Mouse (Mus musculus): ENCODE data around the gene Atxn2. TPM values are rescaled to one million over a fixed set of nuclear protein-coding genes. Genes with fewer than 3 reads are reported as not detected.
A peak's percentile ranks its signal among the peaks of the same experiment; 100 is the strongest.
"Not testable (repeated sequence)": the region's sequence is repeated elsewhere in the genome, so short reads cannot be mapped to it uniquely, and the experiment has no call there.

The Atxn2 gene
- polyA plus RNA-seq, 1 experiment from 2014 or later: 100 TPM

DNA sequence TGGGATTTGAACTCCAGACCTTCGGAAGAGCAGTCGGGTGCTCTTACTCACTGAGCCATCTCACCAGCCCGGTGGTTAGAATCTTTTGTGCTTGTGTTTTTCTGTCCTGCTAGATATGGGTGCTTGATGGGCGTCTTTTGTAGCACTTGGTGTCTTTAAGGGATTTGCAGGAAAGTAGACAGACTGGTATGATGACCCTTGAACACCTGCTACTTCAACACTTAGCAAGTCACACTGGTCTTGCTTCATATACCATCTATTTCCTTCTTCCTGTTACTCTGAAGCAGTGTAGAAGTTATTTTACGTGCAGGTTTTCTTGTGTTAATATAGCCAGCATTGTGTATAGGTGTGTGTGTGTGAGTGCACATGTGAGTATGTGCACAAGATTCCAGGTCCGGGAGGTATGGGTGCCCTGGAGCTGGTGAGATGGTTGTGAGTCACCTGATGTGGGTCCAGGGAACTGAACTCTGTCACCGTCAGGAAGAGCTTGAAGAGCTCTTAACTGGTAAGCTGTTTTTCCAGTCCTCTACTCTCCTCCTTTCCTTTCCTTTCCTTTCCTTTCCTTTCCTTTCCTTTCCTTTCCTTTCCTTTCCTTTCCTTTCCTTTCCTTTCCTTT lies 27.5 kb downstream of the Atxn2 start:
- H3K4me3 ChIP-seq (replicated peaks): no peak overlapping the region
- H3K4me1 ChIP-seq: no peaks in the 10 kb centered on the region
- no peak overlapping the region for H3K4me2 ChIP-seq
- H3K27me3 ChIP-seq (replicated peaks): no peaks in the 10 kb centered on the region
- ATAC-seq (ENCODE audit: low FRiP score): no peak
- 94% methylated on average over 7 of the region's 7 CpGs for WGBS
- H3K9me3 ChIP-seq (replicated peaks): no peaks in the 10 kb centered on the region
- no peak overlapping the region for H3K27ac ChIP-seq (replicated peaks)
- no peaks in the 10 kb centered on the region for H3K36me3 ChIP-seq
- no peak overlapping the region for H3K9ac ChIP-seq (replicated peaks)

DNA sequence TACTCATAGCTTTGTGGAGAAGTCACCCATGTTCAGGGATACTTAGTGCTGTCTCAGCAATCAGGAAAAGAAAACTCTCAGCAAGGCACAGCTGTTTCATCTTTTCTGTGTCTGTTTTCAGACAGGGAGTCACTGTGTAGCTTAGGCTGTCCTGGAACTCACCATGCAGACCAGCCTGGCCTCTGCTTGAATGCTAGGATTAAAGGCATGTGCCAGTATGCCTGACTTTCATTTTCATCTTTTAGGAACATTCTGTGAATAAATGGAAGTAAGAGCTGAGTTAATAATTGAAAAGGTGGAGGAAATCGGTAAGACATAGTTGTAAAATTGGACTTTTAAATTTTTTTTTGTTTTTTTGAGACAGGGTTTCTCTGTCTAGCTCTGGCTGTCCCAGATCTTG lies 29.4 kb downstream of the Atxn2 start:
- H3K27me3 ChIP-seq (replicated peaks): no peaks in the 10 kb centered on the region
- no peak overlapping the region for H3K4me3 ChIP-seq (replicated peaks)
- 95% methylated on average over 1 of the region's 1 CpGs for WGBS
- no peak overlapping the region for H3K9ac ChIP-seq (replicated peaks)
- no peak overlapping the region for H3K27ac ChIP-seq (replicated peaks)
- no peaks in the 10 kb centered on the region for H3K9me3 ChIP-seq (replicated peaks)
- no peak overlapping the region for H3K4me2 ChIP-seq
- no peaks in the 10 kb centered on the region for H3K36me3 ChIP-seq
- H3K4me1 ChIP-seq: no peaks in the 10 kb centered on the region
- no peak for ATAC-seq (ENCODE audit: low FRiP score)

DNA sequence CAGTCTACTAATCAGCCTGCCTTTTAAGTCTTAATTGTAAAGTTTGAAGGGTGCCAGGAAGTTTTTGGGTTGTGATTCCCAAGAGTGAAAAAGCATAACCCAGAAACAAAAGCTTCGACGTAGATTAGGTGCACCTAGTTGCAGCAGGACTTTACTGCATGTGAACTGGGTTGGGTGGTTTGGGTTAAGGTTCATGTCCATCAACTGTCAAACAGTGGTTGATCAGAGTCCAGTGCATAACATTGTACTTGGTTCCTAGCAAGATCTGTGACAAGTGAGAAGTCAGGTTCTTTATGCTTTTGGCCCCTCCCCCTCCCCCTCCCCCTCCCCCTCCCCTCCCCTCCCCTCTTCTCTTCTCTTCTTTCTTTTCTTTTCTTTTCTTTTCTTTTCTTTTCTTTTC lies 31.8 kb downstream of the Atxn2 start:
- H3K4me2 ChIP-seq: no peak overlapping the region
- H3K36me3 ChIP-seq: 0 out of 2 replicates have a peak, but pooled peaks cover 7% of the 10 kb centered on the region
- ATAC-seq (ENCODE audit: low FRiP score): no peak
- no peak overlapping the region for H3K4me3 ChIP-seq (replicated peaks)
- no peak overlapping the region for H3K27ac ChIP-seq (replicated peaks)
- H3K27me3 ChIP-seq (replicated peaks): no peaks in the 10 kb centered on the region
- no peaks in the 10 kb centered on the region for H3K4me1 ChIP-seq
- WGBS: 91% methylated on average over 2 of the region's 2 CpGs
- no peak overlapping the region for H3K9ac ChIP-seq (replicated peaks)
- H3K9me3 ChIP-seq (replicated peaks): no peaks in the 10 kb centered on the region

DNA sequence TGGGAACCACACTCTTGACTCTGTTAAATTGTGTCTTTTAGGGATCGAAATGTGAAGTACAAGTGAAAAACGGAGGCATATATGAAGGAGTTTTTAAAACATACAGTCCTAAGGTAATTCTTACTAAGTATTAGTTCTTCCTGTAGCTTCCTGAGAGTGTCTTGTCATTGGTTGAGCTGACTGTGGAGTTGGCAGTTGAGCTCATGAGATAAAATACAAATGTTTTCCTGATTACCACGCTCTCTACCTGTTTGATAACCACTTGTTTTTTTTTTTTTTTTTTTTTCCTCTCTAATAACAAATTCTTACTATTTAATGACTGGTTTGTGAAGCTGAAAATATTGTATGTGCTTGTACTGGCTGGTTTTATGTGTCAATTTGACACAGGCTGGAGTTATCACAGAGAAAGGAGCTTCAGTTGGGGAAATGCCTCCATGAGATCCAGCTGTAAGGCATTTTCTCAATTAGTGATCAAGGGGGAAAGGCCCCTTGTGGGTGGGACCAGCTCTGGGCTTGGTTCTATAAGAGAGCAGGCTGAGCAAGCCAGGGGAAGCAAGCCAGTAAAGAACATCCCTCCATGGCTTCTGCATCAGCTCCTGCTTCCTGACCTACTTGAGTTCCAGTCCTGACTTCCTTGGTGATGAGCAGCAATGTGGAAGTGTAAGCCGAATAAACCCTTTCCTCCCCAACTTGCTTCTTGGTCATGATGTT lies 36.9 kb downstream of the Atxn2 start:
- not testable (repeated sequence) for H3K9ac ChIP-seq (replicated peaks); H3K4me3 ChIP-seq (replicated peaks); H3K9me3 ChIP-seq (replicated peaks); H3K4me1 ChIP-seq; H3K27ac ChIP-seq (replicated peaks); H3K27me3 ChIP-seq (replicated peaks); H3K4me2 ChIP-seq; ATAC-seq (ENCODE audit: low FRiP score)
- WGBS: 96% methylated on average over 4 of the region's 4 CpGs
- peaks cover 14% of the 10 kb centered on the region for H3K36me3 ChIP-seq

DNA sequence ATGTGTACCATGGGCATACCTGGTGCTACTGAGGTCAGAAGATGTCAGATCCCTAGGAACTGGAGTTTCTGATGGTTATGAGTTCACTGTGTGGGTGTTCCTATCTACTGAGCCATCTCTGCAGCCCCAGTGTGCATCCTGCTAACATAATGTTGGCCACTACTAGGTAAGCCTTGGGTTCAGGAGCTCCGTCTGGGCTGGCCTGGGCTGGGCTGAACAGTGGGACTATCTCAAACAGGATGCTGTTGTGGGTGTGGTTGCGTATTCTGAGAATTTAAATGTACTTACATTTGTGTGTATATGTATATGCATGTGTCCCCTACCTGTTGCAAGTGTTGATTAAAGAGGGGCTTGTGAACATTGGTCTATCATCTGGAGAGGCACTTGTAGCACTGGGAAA lies 38.5 kb downstream of the Atxn2 start:
- Histone ChIP-seq H3K9me3 (replicated peaks) (no peaks in the 10 kb centered on the region), H3K4me1 (no peaks in the 10 kb centered on the region), H3K4me3 (replicated peaks) (no peak overlapping the region), H3K27me3 (replicated peaks) (no peaks in the 10 kb centered on the region), H3K27ac (replicated peaks) (no peak overlapping the region), H3K36me3 (peaks cover 21% of the 10 kb centered on the region), H3K4me2 (no peak overlapping the region), H3K9ac (replicated peaks) (no peak overlapping the region)
- no peak for ATAC-seq (ENCODE audit: low FRiP score)
- 90% methylated on average over 2 of the region's 2 CpGs for WGBS

DNA sequence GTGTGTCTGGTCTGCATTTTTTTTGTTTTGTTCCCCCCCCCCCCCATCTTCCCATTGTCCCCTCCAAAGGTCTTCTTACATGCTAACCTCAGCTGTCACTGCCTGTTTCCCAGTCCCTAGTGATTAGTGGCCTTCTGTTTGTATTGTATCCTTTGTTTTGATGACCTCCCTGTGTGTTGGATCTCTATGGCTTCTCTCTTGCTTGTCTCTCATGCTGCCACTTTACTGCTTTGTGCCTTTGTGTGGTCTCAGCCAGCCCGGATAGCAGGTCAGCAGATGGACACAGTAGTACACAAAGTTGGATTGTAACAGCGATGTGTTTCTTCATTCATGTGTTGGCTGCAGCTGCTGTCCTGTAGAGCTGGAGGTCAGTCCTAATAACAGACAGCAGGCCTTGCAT lies 46.8 kb downstream of the Atxn2 start:
- 7% methylated on average over 2 of the region's 2 CpGs for WGBS
- no peak overlapping the region for H3K9ac ChIP-seq (replicated peaks)
- peaks cover 7% of the 10 kb centered on the region for H3K36me3 ChIP-seq
- no peaks in the 10 kb centered on the region for H3K27me3 ChIP-seq (replicated peaks)
- H3K4me3 ChIP-seq (replicated peaks): no peak overlapping the region
- peaks cover 19% of the 10 kb centered on the region for H3K4me1 ChIP-seq
- no peaks in the 10 kb centered on the region for H3K9me3 ChIP-seq (replicated peaks)
- no peak for ATAC-seq (ENCODE audit: low FRiP score)
- no peak overlapping the region for H3K4me2 ChIP-seq
- peak overlapping the region; percentile 11; the same call in 1 of the 2 replicates for H3K27ac ChIP-seq (replicated peaks)

DNA sequence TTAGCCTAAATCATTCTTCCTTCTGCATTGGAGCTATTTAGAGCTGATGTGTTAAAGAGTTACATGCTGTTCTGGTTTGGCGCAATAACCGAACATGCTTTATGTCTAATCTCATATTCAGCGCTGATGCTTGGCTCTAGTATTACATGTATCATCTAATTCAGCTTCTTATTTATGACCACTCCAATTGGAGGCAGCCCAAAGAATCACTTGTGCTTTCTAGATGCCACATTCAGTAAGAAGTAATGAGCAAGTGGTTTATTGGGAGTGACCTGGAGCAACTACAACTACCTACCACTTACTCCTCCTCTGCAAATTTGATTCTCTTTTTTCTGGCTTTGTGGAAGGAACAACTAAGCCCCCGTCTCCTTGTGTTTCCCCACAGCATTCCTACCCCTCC lies 47.2 kb downstream of the Atxn2 start:
- 55% methylated on average over 4 of the region's 4 CpGs for WGBS
- Histone ChIP-seq H3K9me3 (replicated peaks) (no peaks in the 10 kb centered on the region), H3K36me3 (peaks cover 3% of the 10 kb centered on the region), H3K27me3 (replicated peaks) (no peaks in the 10 kb centered on the region), H3K9ac (replicated peaks) (no peak overlapping the region), H3K4me3 (replicated peaks) (no peak overlapping the region), H3K27ac (replicated peaks) (peak overlapping the region; percentile 11; the same call in 1 of the 2 replicates), H3K4me1 (peaks cover 19% of the 10 kb centered on the region), H3K4me2 (no peak overlapping the region)
- ATAC-seq (ENCODE audit: low FRiP score): no peak

DNA sequence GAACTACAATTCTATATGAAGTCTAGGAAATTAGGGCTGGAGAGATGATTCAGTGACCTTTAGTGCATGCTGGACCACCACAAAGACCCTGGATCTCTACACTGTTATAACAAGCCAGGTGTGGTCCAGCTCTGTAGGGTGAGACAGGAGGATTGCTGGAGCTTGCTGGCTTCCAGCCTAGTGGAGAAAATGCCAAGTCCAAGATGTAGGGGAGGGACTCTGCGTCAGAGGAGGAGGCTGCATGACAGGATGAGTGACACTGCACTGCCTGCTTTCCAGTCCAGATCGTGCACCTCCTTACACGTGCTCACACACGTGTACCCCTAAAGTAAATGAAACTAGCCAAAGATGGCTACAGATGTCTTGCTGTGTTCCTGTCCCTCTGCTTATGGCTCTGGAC lies 48.8 kb downstream of the Atxn2 start:
- no peak overlapping the region for H3K4me3 ChIP-seq (replicated peaks)
- H3K27ac ChIP-seq (replicated peaks): no peak overlapping the region
- H3K9me3 ChIP-seq (replicated peaks): no peaks in the 10 kb centered on the region
- H3K36me3 ChIP-seq: no peaks in the 10 kb centered on the region
- no peak for ATAC-seq (ENCODE audit: low FRiP score)
- no peak overlapping the region for H3K4me2 ChIP-seq
- H3K9ac ChIP-seq (replicated peaks): no peak overlapping the region
- peaks cover 19% of the 10 kb centered on the region for H3K4me1 ChIP-seq
- 85% methylated on average over 4 of the region's 4 CpGs for WGBS
- no peaks in the 10 kb centered on the region for H3K27me3 ChIP-seq (replicated peaks)

DNA sequence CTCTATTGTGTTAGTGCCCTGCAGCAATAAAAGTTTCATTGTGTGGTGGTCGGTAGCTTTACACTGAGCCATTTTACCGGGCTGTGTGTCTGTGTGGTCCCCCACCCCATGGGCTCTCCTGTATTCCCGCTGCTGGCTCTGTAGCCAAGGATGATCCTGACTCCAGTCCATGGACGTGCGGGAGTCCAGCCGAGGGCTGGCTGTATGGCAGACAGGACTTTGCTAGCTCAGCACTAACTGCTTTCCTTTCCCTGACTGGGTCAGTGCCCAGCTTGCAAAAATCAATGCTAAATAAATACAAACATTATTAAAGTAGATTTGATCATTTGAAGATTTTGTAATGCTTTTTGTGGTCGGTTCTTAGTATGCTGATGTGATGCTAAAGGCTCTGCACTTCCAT lies 50.3 kb downstream of the Atxn2 start:
- no peak for ATAC-seq (ENCODE audit: low FRiP score)
- Histone ChIP-seq H3K9me3 (replicated peaks) (no peaks in the 10 kb centered on the region), H3K9ac (replicated peaks) (no peak overlapping the region), H3K4me3 (replicated peaks) (no peak overlapping the region), H3K4me1 (peaks cover 23% of the 10 kb centered on the region), H3K27ac (replicated peaks) (no peak overlapping the region), H3K36me3 (no peaks in the 10 kb centered on the region), H3K27me3 (replicated peaks) (no peaks in the 10 kb centered on the region), H3K4me2 (no peak overlapping the region)
- WGBS: 34% methylated on average over 7 of the region's 7 CpGs

DNA sequence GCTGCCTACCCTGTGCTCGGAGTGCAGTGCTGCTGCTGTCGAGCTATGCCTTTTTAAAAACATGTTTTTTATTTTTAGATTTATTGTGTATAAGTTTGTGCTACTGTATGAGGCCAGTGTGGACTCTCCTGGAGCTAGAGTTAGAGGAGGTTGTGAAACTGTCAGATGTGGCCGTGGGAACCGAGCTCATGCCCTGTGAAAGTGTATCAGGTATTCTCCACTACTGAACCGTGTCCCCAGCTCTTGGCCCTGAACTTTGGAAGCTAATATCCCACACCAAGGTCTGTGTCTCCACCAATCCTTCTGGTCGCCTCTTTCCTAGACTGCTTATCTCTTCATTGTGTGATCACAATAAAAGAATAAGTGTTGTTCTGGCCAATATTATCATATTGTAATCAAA lies 51.8 kb downstream of the Atxn2 start:
- Histone ChIP-seq H3K4me2 (no peak overlapping the region), H3K4me1 (peaks cover 20% of the 10 kb centered on the region), H3K9ac (replicated peaks) (no peak overlapping the region), H3K27ac (replicated peaks) (no peak overlapping the region), H3K4me3 (replicated peaks) (no peak overlapping the region), H3K27me3 (replicated peaks) (no peaks in the 10 kb centered on the region), H3K9me3 (replicated peaks) (no peaks in the 10 kb centered on the region), H3K36me3 (no peaks in the 10 kb centered on the region)
- ATAC-seq (ENCODE audit: low FRiP score): no peak
- WGBS: 95% methylated on average over 6 of the region's 6 CpGs

DNA sequence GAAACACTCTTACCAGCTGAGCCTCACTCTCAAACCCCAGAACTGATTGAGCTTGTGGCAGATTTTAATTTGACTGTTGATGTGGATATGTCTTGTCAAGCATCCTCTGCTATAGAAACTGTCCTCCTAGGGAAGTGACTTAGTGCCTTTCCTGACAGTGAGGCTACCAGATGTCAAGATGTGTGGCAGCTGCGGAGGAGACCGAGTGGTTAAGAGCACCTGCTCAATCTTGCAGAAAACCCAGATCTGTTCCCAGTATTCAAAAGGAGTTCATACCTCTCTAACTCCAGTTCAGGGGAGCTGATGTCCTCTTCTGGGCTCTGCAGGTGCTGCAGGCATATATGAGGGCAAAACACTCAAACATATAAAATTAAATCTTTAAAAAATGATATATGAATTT lies 53.9 kb downstream of the Atxn2 start:
- Histone ChIP-seq H3K27ac (replicated peaks) (no peak overlapping the region), H3K4me3 (replicated peaks) (no peak overlapping the region), H3K4me1 (peaks cover 9% of the 10 kb centered on the region; the same call in 1 of the 2 replicates), H3K9me3 (replicated peaks) (no peaks in the 10 kb centered on the region), H3K27me3 (replicated peaks) (no peaks in the 10 kb centered on the region), H3K9ac (replicated peaks) (no peak overlapping the region), H3K4me2 (no peak overlapping the region), H3K36me3 (no peaks in the 10 kb centered on the region)
- 86% methylated on average over 2 of the region's 2 CpGs for WGBS
- ATAC-seq (ENCODE audit: low FRiP score): no peak

DNA sequence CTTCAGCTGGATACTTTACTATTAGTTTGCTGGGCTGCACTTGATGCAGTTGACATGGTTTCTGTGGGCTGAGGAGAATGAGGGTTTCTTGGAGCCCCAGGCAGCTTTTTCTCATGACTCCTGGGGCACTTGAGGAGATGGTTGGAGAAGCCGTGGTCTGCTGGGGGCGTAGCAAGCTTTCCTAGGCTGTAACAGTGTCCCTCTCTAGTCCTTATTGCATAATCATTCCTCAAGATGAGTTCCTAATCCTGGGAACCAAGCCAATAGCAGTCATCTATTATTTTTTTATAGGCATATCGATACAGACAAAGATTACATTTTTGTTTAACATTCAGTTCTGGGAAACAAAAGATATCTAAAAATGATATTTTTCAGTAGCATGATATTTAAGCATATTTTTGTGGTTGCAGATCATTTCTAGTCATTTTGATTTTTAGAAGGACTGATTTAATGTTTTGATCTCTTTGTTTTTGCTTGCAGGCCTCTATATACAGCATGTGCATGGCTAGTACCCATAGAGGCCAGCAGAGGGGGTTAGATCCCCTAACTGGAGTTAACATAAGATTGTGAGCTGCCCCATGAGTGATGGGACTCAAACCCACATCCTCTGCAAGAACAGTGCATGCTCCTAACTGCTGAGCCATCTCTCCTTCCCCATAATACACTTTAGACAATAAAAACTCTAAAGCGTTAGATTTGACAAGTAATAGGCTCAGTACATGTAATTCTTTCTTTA lies 55.1 kb downstream of the Atxn2 start:
- Histone ChIP-seq H3K4me2 (no peak overlapping the region), H3K9me3 (replicated peaks) (no peaks in the 10 kb centered on the region), H3K4me3 (replicated peaks) (no peak overlapping the region), H3K4me1 (0 out of 2 replicates have a peak, but pooled peaks cover 4% of the 10 kb centered on the region), H3K27me3 (replicated peaks) (no peaks in the 10 kb centered on the region), H3K27ac (replicated peaks) (no peak overlapping the region), H3K9ac (replicated peaks) (no peak overlapping the region), H3K36me3 (0 out of 2 replicates have a peak, but pooled peaks cover under 1% of the 10 kb centered on the region)
- 86% methylated on average over 4 of the region's 4 CpGs for WGBS
- ATAC-seq (ENCODE audit: low FRiP score): no peak
